Mouse (Mus musculus) embryonic fibroblast, embryonic 13.5 days (primary cell): ENCODE results near the gene Edn2. TPM values are rescaled to one million over a fixed set of nuclear protein-coding genes. Genes with fewer than 3 reads are reported as not detected.

ENCODE experiments used
- H3K27ac ChIP-seq: 2 replicates; pipeline ENCODE4 v1.5.1; 2012; ENCODE audit warnings: low read length, control low read depth, inconsistent platforms; ENCODE audit not compliant: insufficient read depth
- H3K4me1 ChIP-seq: 2 replicates; pipeline ENCODE4 v1.6.1; 2011; ENCODE audit warnings: low read length; ENCODE audit not compliant: control insufficient read depth, insufficient read depth
- H3K4me3 ChIP-seq: 2 replicates; pipeline ENCODE4 v1.5.1; 2011; ENCODE audit warnings: mild to moderate bottlenecking, control low read depth, low read length; ENCODE audit not compliant: insufficient read depth
- CTCF ChIP-seq: IDR thresholded peaks from 2 replicates; pipeline ENCODE4 v1.5.1; 2011; ENCODE audit warnings: mild to moderate bottlenecking, control low read depth, low read length, moderate library complexity, borderline replicate concordance; ENCODE audit not compliant: insufficient read depth
- POLR2A ChIP-seq: IDR thresholded peaks from 2 replicates; pipeline ENCODE4 v1.6.1; 2011; ENCODE audit warnings: low read depth, mild to moderate bottlenecking, control low read depth, low read length, moderate library complexity
- polyA plus RNA-seq: library from polyadenylated mRNA; stranded (reverse); fragments of >200 nt; gene quantifications from 2 replicates; pipeline ENCODE4 v1.2.4, GENCODE M21; 2011; ENCODE audit warnings: low read depth; ENCODE audit not compliant: missing spikeins, insufficient read length

Gene Edn2
- not detected in 2 replicates for polyA plus RNA-seq

- Histone ChIP-seq H3K4me1 (no peaks in the 10 kb centered on the region), H3K4me3 (no peak within 1 kb of the TSS), H3K27ac (no peak within 1 kb of the TSS)
- TF ChIP-seq CTCF, result no peak
- no peak for TF ChIP-seq POLR2A
Measured at GRCm38 (mm10) chr4:120161166-120161949, at the start of gene Edn2. Edn2 (plus strand) TSS chr4:120161206.

- no peak overlapping the region for H3K4me3 ChIP-seq
- TF ChIP-seq POLR2A (no peak), CTCF (no peak)
- H3K4me1 ChIP-seq, result no peaks in the 10 kb centered on the region
- no peak overlapping the region for H3K27ac ChIP-seq
Measured at GRCm38 (mm10) chr4:120115516-120115915, 45.5 kb upstream of the Edn2 start.

- Histone ChIP-seq H3K27ac (no peak overlapping the region), H3K4me1 (no peaks in the 10 kb centered on the region), H3K4me3 (no peak overlapping the region)
- TF ChIP-seq POLR2A (no peak), CTCF (no peak)
Measured at GRCm38 (mm10) chr4:120116312-120116711, 44.7 kb upstream of the Edn2 start.

GRCm38 (mm10) chr4:120120276-120120675, 40.7 kb upstream of the Edn2 start:
- no peak overlapping the region for H3K4me3 ChIP-seq
- no peaks in the 10 kb centered on the region for H3K4me1 ChIP-seq
- peak; percentile 88 for TF ChIP-seq CTCF
- TF ChIP-seq POLR2A, result no peak
- H3K27ac ChIP-seq, result no peak overlapping the region

- Histone ChIP-seq H3K4me1 (peaks cover 2% of the 10 kb centered on the region; the same call in 1 of the 2 replicates), H3K4me3 (no peak overlapping the region), H3K27ac (no peak overlapping the region)
- TF ChIP-seq POLR2A, result no peak
- no peak for TF ChIP-seq CTCF
Measured at GRCm38 (mm10) chr4:120124656-120125055, 36.4 kb upstream of the Edn2 start.

GRCm38 (mm10) chr4:120126047-120126446, 35.0 kb upstream of the Edn2 start:
- no peak for TF ChIP-seq CTCF
- no peak for TF ChIP-seq POLR2A
- H3K4me1 ChIP-seq, result peaks cover 2% of the 10 kb centered on the region; the same call in 1 of the 2 replicates
- no peak overlapping the region for H3K4me3 ChIP-seq
- H3K27ac ChIP-seq, result no peak overlapping the region

GRCm38 (mm10) chr4:120127333-120127732, 33.7 kb upstream of the Edn2 start:
- TF ChIP-seq CTCF (no peak), POLR2A (no peak)
- H3K4me3 ChIP-seq, result no peak overlapping the region
- H3K4me1 ChIP-seq, result peaks cover 6% of the 10 kb centered on the region
- H3K27ac ChIP-seq, result no peak overlapping the region

- no peak overlapping the region for H3K27ac ChIP-seq
- TF ChIP-seq POLR2A (no peak), CTCF (no peak)
- H3K4me1 ChIP-seq, result peaks cover 6% of the 10 kb centered on the region
- no peak overlapping the region for H3K4me3 ChIP-seq
Measured at GRCm38 (mm10) chr4:120128033-120128432, 33.0 kb upstream of the Edn2 start.

- H3K4me1 ChIP-seq, result peaks cover 6% of the 10 kb centered on the region
- no peak overlapping the region for H3K27ac ChIP-seq
- H3K4me3 ChIP-seq, result no peak overlapping the region
- TF ChIP-seq POLR2A (no peak), CTCF (peak; percentile 88; the same call in 1 of the 2 replicates)
Measured at GRCm38 (mm10) chr4:120129233-120129885, 31.6 kb upstream of the Edn2 start.

- TF ChIP-seq CTCF (no peak), POLR2A (no peak)
- H3K4me1 ChIP-seq, result peaks cover 6% of the 10 kb centered on the region
- H3K4me3 ChIP-seq, result no peak overlapping the region
Measured at GRCm38 (mm10) chr4:120130926-120131325, 30.1 kb upstream of the Edn2 start.

More at GRCm38 (mm10) chr4:120130926-120131325, 30.1 kb upstream of the Edn2 start:
- no peak overlapping the region for H3K27ac ChIP-seq
